Mouse (Mus musculus) activated CD4-positive, CD25-positive, alpha-beta regulatory T cell, adult 9 weeks (primary cell): ENCODE results near the gene Mapt. TPM values are rescaled to one million over a fixed set of nuclear protein-coding genes. Genes with fewer than 3 reads are reported as not detected.

Experiments
- polyA plus RNA-seq: library from polyadenylated mRNA; unstranded; fragments of 100-300 nt; shearing (Covaris generic); gene quantifications from one replicate; pipeline ENCODE4 v1.2.1, GENCODE M21; 2017

Mapt gene
- polyA plus RNA-seq, result not detected

GRCm38 (mm10) chr11:104231041-104231911 is at the start of gene Mapt:
Gene Mapt, plus strand, starts transcription at chr11:104231390.

DNA sequence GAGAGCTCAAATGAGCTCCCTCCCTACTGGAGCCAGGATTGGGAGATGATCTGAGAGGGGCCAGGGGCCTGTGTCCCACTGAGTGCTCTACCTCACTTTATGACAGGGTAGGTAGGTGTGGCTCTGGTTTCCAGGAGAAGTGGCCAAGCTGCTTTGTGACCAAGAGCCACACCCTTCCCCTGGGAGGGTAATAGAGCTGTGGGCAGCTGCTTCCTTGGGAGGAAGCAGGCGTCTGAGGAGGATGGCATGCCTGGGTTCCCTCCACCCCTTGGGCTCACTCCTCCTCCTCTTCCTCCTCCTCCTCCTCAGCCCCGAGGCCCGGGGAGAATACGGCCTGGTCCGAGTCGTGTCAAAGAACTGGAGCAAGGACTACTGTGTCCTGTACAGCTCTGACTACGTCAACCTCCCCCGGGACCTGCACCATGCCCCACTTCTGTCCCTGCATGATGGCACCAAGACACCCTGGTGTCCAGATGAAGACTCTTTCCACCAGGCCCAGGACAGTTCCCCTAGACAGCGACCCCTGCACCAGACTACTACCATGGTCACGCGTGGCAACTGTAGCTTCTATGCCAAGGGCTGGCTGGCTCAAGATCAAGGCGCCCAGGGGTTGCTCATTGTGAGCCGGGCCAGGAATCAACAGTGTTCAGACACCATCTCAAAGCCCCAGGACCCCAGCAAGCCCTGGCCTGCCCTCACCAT is 44.9 kb upstream of the Mapt start, which contains the start of gene Sppl2c:
Sppl2c (plus strand) TSS at position 193 of the 702 bp plus-strand sequence.

Other genes starting within 250 kb of the Mapt start
- not detected for gene Crhr1, start 98.5 kb upstream of the Mapt start, polyA plus RNA-seq
- not detected for gene Sppl2c, start 45.1 kb upstream of the Mapt start, polyA plus RNA-seq
- 52.9 TPM for gene Kansl1, start 237.5 kb downstream of the Mapt start, polyA plus RNA-seq